Mouse (Mus musculus) hindbrain, embryonic 16.5 days (tissue): ENCODE data around the gene Eif4enif1. TPM values are rescaled to one million over a fixed set of nuclear protein-coding genes. Genes with fewer than 3 reads are reported as not detected.

Experiments
- ATAC-seq: fragments of 200-750 bp; cut with Nextera tagmentation; 2 replicates; pipeline ENCODE4 v1.8.0; 2017; ENCODE audit warnings: moderate TSS enrichment, moderate library complexity
- H3K27ac ChIP-seq: fragments of 300-500 bp; sonication (generic); 2 replicates; pipeline ENCODE4 v1.5.1; 2014; ENCODE audit warnings: low read depth, mild to moderate bottlenecking, control low read depth, low read length, moderate library complexity
- H3K27me3 ChIP-seq: fragments of 300-500 bp; sonication (generic); replicated peaks from 2 replicates; pipeline ENCODE4 v1.6.1; 2014; ENCODE audit warnings: low read length; ENCODE audit not compliant: control insufficient read depth, insufficient read depth
- H3K36me3 ChIP-seq: fragments of 300-500 bp; sonication (generic); 2 replicates; pipeline ENCODE4 v1.6.1; 2014; ENCODE audit warnings: mild to moderate bottlenecking, low read length, moderate library complexity, mixed read lengths; ENCODE audit not compliant: control insufficient read depth, insufficient read depth
- H3K4me1 ChIP-seq: fragments of 300-500 bp; sonication (generic); 2 replicates; pipeline ENCODE4 v1.6.1; 2014; ENCODE audit warnings: low read depth, low read length; ENCODE audit not compliant: control insufficient read depth, insufficient read depth
- H3K4me2 ChIP-seq: fragments of 300-500 bp; sonication (generic); 2 replicates; pipeline ENCODE4 v1.6.1; 2014; ENCODE audit warnings: mild to moderate bottlenecking, low read length, control low read depth, moderate library complexity
- H3K4me3 ChIP-seq: fragments of 300-500 bp; sonication (generic); 2 replicates; pipeline ENCODE4 v1.5.1; 2014; ENCODE audit warnings: mild to moderate bottlenecking, low read length, control low read depth, moderate library complexity
- H3K9ac ChIP-seq: fragments of 300-500 bp; sonication (generic); 2 replicates; pipeline ENCODE4 v1.6.1; 2014; ENCODE audit warnings: low read depth, mild to moderate bottlenecking, control low read depth, low read length, moderate library complexity
- H3K9me3 ChIP-seq: fragments of 300-500 bp; sonication (generic); 2 replicates; pipeline ENCODE4 v1.6.1; 2014; ENCODE audit warnings: mild to moderate bottlenecking, low read length, moderate library complexity; ENCODE audit not compliant: control insufficient read depth
- WGBS: fragments of 180-500 bp; shearing (Covaris S2); extraction: QIAGEN DNeasy Blood & Tissue Kit; methylation state at CpG from one replicate; pipeline ENCODE4 v1.1.7; 2014; 5-methylcytosine and 5-hydroxymethylcytosine counted together
- polyA plus RNA-seq: library from polyadenylated mRNA; unstranded; fragments of >200 nt; fragmentation: Nextera tagmentation; extraction: Ambion mirVana; gene quantifications from 2 replicates; pipeline ENCODE4 v1.2.1, GENCODE M21; 2015

Gene Eif4enif1
- polyA plus RNA-seq, 1 experiment from 2014 or later = 36.8 TPM

GRCm38 (mm10) chr11:3243771-3244170, 41.6 kb downstream of the Eif4enif1 start:
- Histone ChIP-seq H3K4me1 (no peaks in the 10 kb centered on the region), H3K36me3 (peaks cover 67% of the 10 kb centered on the region), H3K9me3 (no peaks in the 10 kb centered on the region), H3K4me2 (no peak overlapping the region), H3K27me3 (no peaks in the 10 kb centered on the region), H3K9ac (no peak overlapping the region), H3K27ac (no peak overlapping the region), H3K4me3 (no peak overlapping the region)
- WGBS = 74% methylated on average over 4 of the region's 4 CpGs
- no peak for ATAC-seq

- no peak overlapping the region for H3K4me3 ChIP-seq
- H3K27me3 ChIP-seq = no peaks in the 10 kb centered on the region
- WGBS = 95% methylated on average over 2 of the region's 2 CpGs
- no peaks in the 10 kb centered on the region for H3K4me1 ChIP-seq
- no peaks in the 10 kb centered on the region for H3K9me3 ChIP-seq
- peaks cover 71% of the 10 kb centered on the region for H3K36me3 ChIP-seq
- no peak overlapping the region for H3K4me2 ChIP-seq
- no peak overlapping the region for H3K27ac ChIP-seq
- no peak for ATAC-seq
- H3K9ac ChIP-seq = no peak overlapping the region
These were observed 45.2 kb downstream of the Eif4enif1 start for GRCm38 (mm10) chr11:3247387-3247786.

DNA sequence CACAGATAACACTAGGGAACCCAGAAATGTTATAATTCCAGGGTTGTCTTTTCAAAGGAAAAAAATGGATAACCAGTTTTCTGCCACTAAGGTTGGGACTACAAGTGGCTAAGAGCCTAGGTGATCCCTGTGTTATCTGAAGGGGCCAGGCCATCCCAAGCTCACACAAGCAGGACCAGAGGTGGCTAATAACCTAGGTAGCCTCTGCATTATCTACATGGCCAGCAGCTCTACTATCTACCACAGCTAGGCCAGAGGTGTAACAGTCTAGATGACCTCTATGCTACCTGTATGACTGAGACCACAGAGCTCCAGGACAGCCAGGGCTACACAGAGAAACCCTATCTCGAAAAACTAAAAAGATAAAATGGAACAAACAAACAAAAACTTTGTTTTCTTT, 57.3 kb downstream of the Eif4enif1 start:
- Histone ChIP-seq H3K9ac (no peak overlapping the region), H3K36me3 (peaks cover 40% of the 10 kb centered on the region), H3K9me3 (no peaks in the 10 kb centered on the region), H3K27ac (no peak overlapping the region), H3K4me3 (no peak overlapping the region), H3K27me3 (no peaks in the 10 kb centered on the region), H3K4me1 (peaks cover 6% of the 10 kb centered on the region), H3K4me2 (no peak overlapping the region)
- 100% methylated on average over 1 of the region's 1 CpGs for WGBS
- no peak for ATAC-seq

DNA sequence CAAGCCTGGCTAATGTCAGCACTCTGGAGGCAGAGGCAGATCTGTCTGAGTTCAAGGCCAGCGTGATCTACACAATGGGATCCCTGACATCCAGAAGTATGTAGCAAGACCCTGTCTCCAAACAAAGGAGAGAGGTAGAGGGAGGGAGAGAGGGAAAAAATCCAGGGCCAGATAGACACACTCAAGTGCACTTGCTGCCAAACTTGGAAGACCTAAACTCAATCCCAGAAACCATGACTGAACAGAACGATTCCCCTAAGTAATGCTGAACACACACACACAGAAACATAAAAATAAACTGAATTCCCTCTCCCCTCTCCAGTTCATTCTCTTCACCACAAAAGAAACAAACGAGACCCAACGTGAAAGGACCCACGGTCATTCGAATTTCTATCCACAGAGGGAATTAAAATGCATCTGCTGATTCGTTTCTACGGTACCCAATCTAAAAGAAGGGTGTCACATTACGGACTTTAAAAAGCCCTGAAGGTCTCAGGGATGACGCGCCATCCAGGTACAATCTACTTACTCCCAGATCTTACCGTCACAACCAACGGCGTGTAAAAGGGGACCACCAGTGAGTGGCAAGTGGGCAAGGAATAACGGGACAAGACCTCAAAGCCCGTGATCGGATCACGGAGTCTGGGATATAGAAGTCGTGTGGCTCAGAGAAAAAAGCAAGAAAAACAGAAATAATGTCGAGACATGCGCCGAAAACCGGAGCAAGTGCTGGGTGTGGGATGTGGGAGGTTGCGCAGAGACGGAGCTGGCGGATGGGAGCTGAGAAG, 63.3 kb downstream of the Eif4enif1 start:
- H3K27me3 ChIP-seq = no peaks in the 10 kb centered on the region
- H3K27ac ChIP-seq = peak overlapping the region; percentile 91
- ATAC-seq = no peak
- WGBS = under 1% methylated on average over 26 of the region's 26 CpGs
- H3K4me2 ChIP-seq = peak overlapping the region; percentile 66
- H3K9ac ChIP-seq = peak overlapping the region; percentile 84
- H3K4me3 ChIP-seq = peak overlapping the region; percentile 77
- H3K4me1 ChIP-seq = peaks cover 20% of the 10 kb centered on the region
- no peaks in the 10 kb centered on the region for H3K9me3 ChIP-seq
- H3K36me3 ChIP-seq = peaks cover 14% of the 10 kb centered on the region

- ATAC-seq = peak; percentile 99
- Histone ChIP-seq H3K36me3 (peaks cover 12% of the 10 kb centered on the region), H3K27ac (peak within 1 kb of the TSS; percentile 91), H3K4me2 (peak within 1 kb of the TSS; percentile 66), H3K4me3 (peak within 1 kb of the TSS; percentile 77), H3K27me3 (no peaks in the 10 kb centered on the region), H3K9me3 (no peaks in the 10 kb centered on the region), H3K4me1 (peaks cover 20% of the 10 kb centered on the region), H3K9ac (peak within 1 kb of the TSS; percentile 84)
- WGBS = under 1% methylated on average over 63 of the region's 72 CpGs
These were observed 64.0 kb downstream of the Eif4enif1 start, which contains the start of gene Drg1 for GRCm38 (mm10) chr11:3266079-3266685. Gene Drg1, minus strand, starts transcription at chr11:3266415.

- WGBS = 51% methylated on average over 7 of the region's 7 CpGs
- Histone ChIP-seq H3K9ac (no peak overlapping the region), H3K27ac (no peak overlapping the region), H3K4me1 (peaks cover 20% of the 10 kb centered on the region), H3K9me3 (no peaks in the 10 kb centered on the region), H3K27me3 (no peaks in the 10 kb centered on the region), H3K36me3 (peaks cover 7% of the 10 kb centered on the region), H3K4me3 (peak overlapping the region; percentile 77), H3K4me2 (peak overlapping the region; percentile 57)
- no peak for ATAC-seq
These were observed 64.9 kb downstream of the Eif4enif1 start for GRCm38 (mm10) chr11:3267133-3267532.

DNA sequence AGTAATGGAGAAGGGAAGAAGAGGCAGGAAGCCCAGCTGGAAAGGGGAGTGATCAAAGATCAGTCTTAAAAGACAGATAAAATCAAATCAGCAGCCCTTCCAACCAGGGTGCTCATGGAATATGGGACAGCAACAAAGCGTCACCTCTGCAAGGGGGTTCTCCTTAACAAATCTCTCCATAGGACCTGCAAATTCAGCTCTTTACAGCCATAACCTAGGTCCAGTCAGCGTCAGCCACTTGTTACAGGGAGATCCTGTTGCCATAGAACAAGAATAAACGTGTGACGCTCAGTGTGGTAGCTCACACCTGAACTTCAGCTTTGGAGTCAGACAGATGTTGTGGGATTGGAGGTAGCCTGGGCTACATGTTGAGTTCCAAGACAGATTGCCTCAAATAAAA, 67.0 kb downstream of the Eif4enif1 start:
- no peaks in the 10 kb centered on the region for H3K9me3 ChIP-seq
- no peaks in the 10 kb centered on the region for H3K36me3 ChIP-seq
- H3K4me3 ChIP-seq = no peak overlapping the region
- no peak for ATAC-seq
- no peak overlapping the region for H3K4me2 ChIP-seq
- 34% methylated on average over 4 of the region's 4 CpGs for WGBS
- H3K27me3 ChIP-seq = no peaks in the 10 kb centered on the region
- H3K4me1 ChIP-seq = peaks cover 16% of the 10 kb centered on the region
- no peak overlapping the region for H3K9ac ChIP-seq
- no peak overlapping the region for H3K27ac ChIP-seq

DNA sequence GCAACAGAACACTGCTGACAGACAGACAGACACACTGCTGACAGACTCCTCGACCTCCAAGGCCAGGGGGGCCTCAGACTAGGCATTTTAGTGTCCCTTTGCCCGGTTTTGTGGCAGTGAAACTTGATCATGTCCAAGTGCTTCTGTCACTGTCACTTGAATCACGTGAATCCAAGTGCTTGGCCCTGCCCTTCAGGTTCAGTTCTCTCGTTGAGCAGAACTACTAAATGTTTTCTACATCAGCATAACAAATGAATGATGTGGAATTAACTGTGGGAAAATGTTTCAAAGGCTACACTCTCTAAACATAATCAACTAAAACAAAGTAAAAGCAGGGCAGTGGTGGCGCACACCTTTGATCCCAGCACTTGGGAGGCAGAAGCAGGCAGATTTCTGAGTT, 76.2 kb downstream of the Eif4enif1 start:
- H3K27ac ChIP-seq = no peak overlapping the region
- whole genome bisulfite sequencing = 62% methylated on average over 5 of the region's 5 CpGs
- H3K4me3 ChIP-seq = no peak overlapping the region
- no peaks in the 10 kb centered on the region for H3K27me3 ChIP-seq
- no peaks in the 10 kb centered on the region for H3K4me1 ChIP-seq
- no peak overlapping the region for H3K9ac ChIP-seq
- ATAC-seq = no peak
- H3K9me3 ChIP-seq = no peaks in the 10 kb centered on the region
- H3K4me2 ChIP-seq = no peak overlapping the region
- H3K36me3 ChIP-seq = no peaks in the 10 kb centered on the region

DNA sequence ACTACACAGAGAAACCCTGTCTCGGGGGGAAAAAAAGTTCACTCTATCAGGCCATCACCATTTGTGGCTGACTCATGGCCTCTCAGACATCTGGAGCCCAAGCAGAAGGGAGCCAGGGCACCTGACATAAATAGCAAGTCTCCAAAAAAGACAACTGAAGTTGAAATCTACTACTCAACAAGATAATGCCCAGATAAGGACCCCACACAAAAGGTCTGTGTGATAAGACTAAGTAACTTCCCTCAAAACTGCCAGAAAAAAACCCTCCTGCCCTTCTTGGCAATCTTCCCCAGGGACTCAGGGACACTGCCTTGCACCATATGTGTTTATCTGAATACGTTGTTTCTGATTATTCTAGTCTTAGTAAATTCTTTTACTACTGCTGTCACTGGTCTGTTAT, 77.5 kb downstream of the Eif4enif1 start:
- no peak for ATAC-seq
- Histone ChIP-seq H3K4me3 (no peak overlapping the region), H3K9me3 (no peaks in the 10 kb centered on the region), H3K27me3 (no peaks in the 10 kb centered on the region), H3K9ac (no peak overlapping the region), H3K27ac (no peak overlapping the region), H3K4me2 (no peak overlapping the region), H3K36me3 (no peaks in the 10 kb centered on the region), H3K4me1 (no peaks in the 10 kb centered on the region)
- 78% methylated on average over 2 of the region's 2 CpGs for WGBS
